16 mouse cellular contexts compared by ENCODE assay signal in the genomic region with DNA sequence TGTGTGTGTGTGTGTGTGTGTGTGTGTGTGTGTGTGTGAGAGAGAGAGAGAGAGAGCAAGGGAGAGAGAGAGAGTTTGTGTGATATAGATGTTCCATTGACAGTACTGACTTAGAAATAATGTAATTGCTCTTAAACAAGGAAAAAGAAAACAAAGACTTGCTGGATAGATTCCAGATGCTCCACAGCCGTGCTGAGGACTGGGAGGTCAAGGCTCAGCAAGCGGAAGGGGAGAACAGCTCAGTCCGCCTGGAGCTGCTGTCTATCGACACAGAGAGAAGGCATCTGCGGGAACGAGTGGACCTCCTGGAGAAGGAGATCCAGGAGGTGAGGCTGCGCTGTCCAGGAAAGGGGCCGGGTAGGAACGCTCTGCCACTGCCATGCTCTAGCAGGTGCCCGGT.
"Had no signal": no experiment of that assay in that cellular context is flagged by ENCODE, and none has a peak within 500 bp of the region (broad histone marks: within the 10 kb centered on the region; RNA-seq: fewer than 3 reads in every experiment).

No protein-coding gene starts in this region.

- H3K4me3 ChIP-seq: intestine, embryonic 15.5 days; layer of hippocampus, adult 2 months; limb, embryonic 13.5 days; midbrain, embryonic 10.5 days; myocyte; neural tube, embryonic 15.5 days had no signal

- H3K27me3 ChIP-seq: intestine, embryonic 15.5 days; limb, embryonic 13.5 days; neural tube, embryonic 15.5 days had no signal

- H3K27ac ChIP-seq: intestine, embryonic 15.5 days; layer of hippocampus, adult 2 months; limb, embryonic 13.5 days; liver, embryonic 14.5 days; midbrain, embryonic 10.5 days; neural tube, embryonic 15.5 days had no signal

- H3K4me2 ChIP-seq: intestine, embryonic 15.5 days; limb, embryonic 13.5 days; neural tube, embryonic 15.5 days had no signal

- DNase-seq: kidney, postnatal 25 days; left cerebral cortex, postnatal 4 days; lung, adult 18-20 months; lung, postnatal 10 days; lung, postnatal 4 days; midbrain, embryonic 14.5 days; right cerebral cortex, adult 18-20 months; right cerebral cortex, postnatal 25 days; thymus, postnatal 36 days had no signal

- H3K9ac ChIP-seq: intestine, embryonic 15.5 days; limb, embryonic 13.5 days; liver, embryonic 14.5 days; neural tube, embryonic 15.5 days had no signal

- ATAC-seq: intestine, embryonic 15.5 days had no signal

- H3K4me1 ChIP-seq: intestine, embryonic 15.5 days; limb, embryonic 13.5 days; midbrain, embryonic 10.5 days; neural tube, embryonic 15.5 days had no signal

- H3K9me3 ChIP-seq: intestine, embryonic 15.5 days; limb, embryonic 13.5 days; midbrain, embryonic 10.5 days; neural tube, embryonic 15.5 days had no signal
